Comparison of ENCODE assay signal across 9 mouse cellular contexts in the genomic region with DNA sequence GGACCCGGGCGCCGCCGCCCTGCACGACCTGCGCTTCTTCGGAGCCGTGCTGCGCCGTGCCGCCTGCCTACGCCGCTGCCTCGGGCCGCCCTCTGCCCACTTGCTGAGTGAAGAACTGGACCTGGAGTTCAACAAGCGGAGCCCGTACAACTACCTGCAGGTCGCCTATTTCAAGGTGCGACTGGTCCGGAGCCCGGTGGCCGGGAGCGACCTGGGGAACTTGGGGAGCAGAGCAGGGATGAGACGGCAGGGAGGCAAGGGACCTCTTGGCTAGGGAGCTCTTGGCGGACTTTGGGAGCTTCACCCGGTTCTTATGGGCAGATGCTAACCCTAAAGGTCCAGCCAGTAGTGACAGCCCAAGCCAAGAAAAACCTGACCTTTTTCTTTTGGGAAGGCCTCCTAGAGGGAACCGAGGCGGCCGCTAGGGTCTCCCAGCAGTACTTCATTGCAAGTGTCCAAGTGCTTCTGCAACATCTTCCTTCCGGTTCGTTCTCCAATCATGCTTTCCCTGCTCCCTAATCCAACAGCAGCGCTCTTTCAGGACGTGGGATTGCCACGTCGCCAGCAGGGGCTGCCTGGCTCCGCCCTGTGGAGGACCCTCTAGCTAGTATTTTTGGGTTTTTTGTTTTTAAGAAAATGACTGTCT. TPM values are rescaled to one million over a fixed set of nuclear protein-coding genes. Genes with fewer than 3 reads are reported as not detected.
DNase-seq lines count a peak whose midpoint lies in the region; ATAC-seq and TF ChIP-seq lines count a peak whose summit lies in the region.
"Had no signal": no experiment of that assay in that cellular context is flagged by ENCODE, and none has a peak within 500 bp of the region (broad histone marks: within the 10 kb centered on the region; RNA-seq: fewer than 3 reads in every experiment).

No protein-coding gene starts in this region.

- intact Hi-C loops in heart, postnatal 36 days (cut with DNase I) = loop anchor here (2.0 to 10.0 kb wide), 4 partner anchors 55 to 901 kb away; a partner anchor contains a TSS

- peak in 1 of 2 experiments; percentile 53; a peak in 1 of 4 replicates for TF ChIP-seq POLR2A in MEL (IDR thresholded peaks at IDR 0.05; ENCODE audit: control insufficient read depth in 1 of 2, insufficient read depth in 1 of 2, low read depth in 1 of 2, low read length in 2 of 2, poor library complexity in 1 of 2)
- TF ChIP-seq POLR2A in bone marrow, adult 2 months (IDR thresholded peaks at IDR 0.05; ENCODE audit: borderline replicate concordance, control insufficient read depth, low read depth, low read length) = no peak

- H3K9ac ChIP-seq in MEL (ENCODE audit: control insufficient read depth, low read depth, low read length, poor library complexity, severe bottlenecking) = peak overlapping the region; percentile 84
- H3K9ac ChIP-seq in forebrain, embryonic 12.5 days = peak overlapping the region; percentile 82
- H3K9ac ChIP-seq in lung, embryonic 15.5 days = peak overlapping the region; percentile 57

- no peaks in the 10 kb centered on the region for H3K9me3 ChIP-seq in MEL (replicated peaks; ENCODE audit: insufficient read depth, low read length)
- no peaks in the 10 kb centered on the region for H3K9me3 ChIP-seq in forebrain, embryonic 12.5 days
- no peaks in the 10 kb centered on the region for H3K9me3 ChIP-seq in lung, embryonic 15.5 days

- no peaks in the 10 kb centered on the region for H3K27me3 ChIP-seq in MEL (ENCODE audit: control insufficient read depth in 1 of 2, insufficient read depth in 2 of 2, low read length in 2 of 2)
- H3K27me3 ChIP-seq in forebrain, embryonic 12.5 days = peaks cover 5% of the 10 kb centered on the region
- no peaks in the 10 kb centered on the region for H3K27me3 ChIP-seq in lung, embryonic 15.5 days

- H3K79me2 ChIP-seq in MEL (ENCODE audit: control insufficient read depth, insufficient read depth, low read length, poor library complexity) = peaks cover 14% of the 10 kb centered on the region

- H3K4me2 ChIP-seq in forebrain, embryonic 12.5 days = peak overlapping the region; percentile 95
- H3K4me2 ChIP-seq in lung, embryonic 15.5 days = peak overlapping the region; percentile 72

- H3K4me3 ChIP-seq in MEL (ENCODE audit: control insufficient read depth in 1 of 2, insufficient read depth in 1 of 2, low read depth in 2 of 2, low read length in 2 of 2) = peak overlapping the region; percentile 88 to 92
- peak overlapping the region; percentile 74 for H3K4me3 ChIP-seq in bone marrow, adult 2 months (replicated peaks; ENCODE audit: control insufficient read depth, low read depth, low read length)
- peak overlapping the region; percentile 86 for H3K4me3 ChIP-seq in forebrain, embryonic 12.5 days (replicated peaks)
- H3K4me3 ChIP-seq in layer of hippocampus, adult 2 months = peak overlapping the region; percentile 77
- H3K4me3 ChIP-seq in lung, embryonic 15.5 days = peak overlapping the region; percentile 64

- peak in 1 of 3 experiments; percentile 2; a peak in 1 of 6 replicates for TF ChIP-seq CTCF in MEL (IDR thresholded peaks at IDR 0.05 in 2 of 3, conservative IDR thresholded peaks at IDR 0.05 in 1 of 3; ENCODE audit: control insufficient read depth in 1 of 3, insufficient read depth in 1 of 3, low read depth in 2 of 3, low read length in 3 of 3, poor library complexity in 1 of 3, severe bottlenecking in 1 of 3)
- TF ChIP-seq CTCF in bone marrow, adult 2 months (IDR thresholded peaks at IDR 0.05; ENCODE audit: control insufficient read depth, insufficient read depth, low read length) = no peak
- peak; percentile 68 for TF ChIP-seq CTCF in layer of hippocampus, adult 2 months (conservative IDR thresholded peaks at IDR 0.05)

- peak; percentile 83 for DNase-seq in MEL (ENCODE audit: low read depth, low spot score)
- peak; percentile 43 to 54 for DNase-seq in heart, postnatal 36 days
- DNase-seq in layer of hippocampus, adult 2 months (ENCODE audit: low spot score in 2 of 2) = peak; percentile 37 to 47
- peak; percentile 31 for DNase-seq in ovary, postnatal 14 days (ENCODE audit: low spot score)
- no peak for DNase-seq in T-cell, adult 2 months (ENCODE audit: low spot score)

- H3K27ac ChIP-seq in MEL (ENCODE audit: control insufficient read depth, low read depth, low read length) = no peak overlapping the region
- no peak overlapping the region; the same call in 1 of the 2 replicates for H3K27ac ChIP-seq in bone marrow, adult 2 months (ENCODE audit: control insufficient read depth, insufficient read depth, low read depth, low read length, poor library complexity)
- 0 out of 2 replicates have a peak overlapping the region, but pooled peaks have one; percentile 50 for H3K27ac ChIP-seq in forebrain, embryonic 12.5 days
- H3K27ac ChIP-seq in layer of hippocampus, adult 2 months = peak overlapping the region; percentile 86
- peak overlapping the region; percentile 77 for H3K27ac ChIP-seq in lung, embryonic 15.5 days

- TF ChIP-seq RAD21 in MEL (IDR thresholded peaks at IDR 0.05; ENCODE audit: low read depth, low read length) = no peak

- peaks cover 0 to 11% of the 10 kb centered on the region in 2 experiments; a peak in 2 of 4 replicates for H3K36me3 ChIP-seq in MEL (ENCODE audit: control insufficient read depth in 1 of 2, insufficient read depth in 2 of 2, low read length in 2 of 2)
- peaks cover 14% of the 10 kb centered on the region; the same call in 1 of the 2 replicates for H3K36me3 ChIP-seq in forebrain, embryonic 12.5 days (replicated peaks)
- H3K36me3 ChIP-seq in lung, embryonic 15.5 days = peaks cover 9% of the 10 kb centered on the region; the same call in 1 of the 2 replicates

- no peak for TF ChIP-seq EP300 in MEL (IDR thresholded peaks at IDR 0.05; ENCODE audit: low read depth in 1 of 2, low read length in 2 of 2)

- ATAC-seq in forebrain, embryonic 12.5 days (ENCODE audit: low FRiP score) = peak; percentile 15; the same call in 1 of the 2 replicates
- ATAC-seq in lung, embryonic 15.5 days (ENCODE audit: borderline replicate concordance, extremely low read depth, low FRiP score, low TSS enrichment) = peak; percentile 36

- WGBS in bone marrow, adult 2 months = 2% methylated on average over 36 of the region's 36 CpGs
- under 1% methylated on average over 36 of the region's 36 CpGs for WGBS in forebrain, embryonic 12.5 days
- WGBS in lung, embryonic 15.5 days = 1% methylated on average over 35 of the region's 36 CpGs

- peaks cover 3 to 4% of the 10 kb centered on the region in 2 experiments; a peak in 2 of 4 replicates for H3K4me1 ChIP-seq in MEL (ENCODE audit: control insufficient read depth in 1 of 2, insufficient read depth in 2 of 2, low read length in 2 of 2)
- H3K4me1 ChIP-seq in bone marrow, adult 2 months (ENCODE audit: control insufficient read depth, insufficient read depth, low read length) = no peaks in the 10 kb centered on the region; the same call in 1 of the 2 replicates
- peaks cover 24% of the 10 kb centered on the region for H3K4me1 ChIP-seq in forebrain, embryonic 12.5 days
- peaks cover 13% of the 10 kb centered on the region for H3K4me1 ChIP-seq in lung, embryonic 15.5 days

RNA-seq across cellular contexts. Expression of a gene that starts 0.7 kb away (rescaled TPM):
- total RNA-seq in MEL (2012; rRNA removed) = 12.9 and 15.7 TPM in 2 replicates
- polyA plus RNA-seq in MEL (2012; ENCODE audit: insufficient read depth in 1 of 2, insufficient read length in 2 of 2, low read depth in 1 of 2, low replicate concordance in 2 of 2, missing spikeins in 1 of 2) = 10 to 100 TPM in 1 of 2 experiments, not detected in 1; 30.2 TPM
- 3.7 and 7.0 TPM in 2 replicates for polyA plus RNA-seq in bone marrow, adult 2 months (2011; ENCODE audit: insufficient read depth, insufficient read length, low replicate concordance, missing spikeins)
- 10.3 and 15.7 TPM in 2 replicates for polyA plus RNA-seq in forebrain, embryonic 12.5 days (2016; fragmentation: Nextera tagmentation; extraction: Ambion mirVana)
- total RNA-seq in heart, postnatal 36 days (2021) = 10 to 100 TPM; 13.3 to 15.1 TPM
- total RNA-seq in layer of hippocampus, adult 2 months (2021) = 1 to 10 TPM; 9.6 to 9.9 TPM
- 38.0 and 38.4 TPM in 2 replicates for polyA plus RNA-seq in lung, embryonic 15.5 days (2015; fragmentation: Nextera tagmentation; extraction: Ambion mirVana)

RNA-seq across cellular contexts. Expression of a gene that starts 0.9 kb away (rescaled TPM):
- 12.3 and 12.8 TPM in 2 replicates for total RNA-seq in MEL (2012; rRNA removed)
- polyA plus RNA-seq in MEL (2012; ENCODE audit: insufficient read depth in 1 of 2, insufficient read length in 2 of 2, low read depth in 1 of 2, low replicate concordance in 2 of 2, missing spikeins in 1 of 2) = 10 to 100 TPM in 1 of 2 experiments, not detected in 1; 24.9 TPM
- polyA plus RNA-seq in bone marrow, adult 2 months (2011; ENCODE audit: insufficient read depth, insufficient read length, low replicate concordance, missing spikeins) = 2.4 and 5.0 TPM in 2 replicates
- polyA plus RNA-seq in forebrain, embryonic 12.5 days (2016; fragmentation: Nextera tagmentation; extraction: Ambion mirVana) = 36.2 and 37.8 TPM in 2 replicates
- 10 to 100 TPM; 22.2 to 24.5 TPM for total RNA-seq in heart, postnatal 36 days (2021)
- 10 to 100 TPM; 30.5 to 31.9 TPM for total RNA-seq in layer of hippocampus, adult 2 months (2021)
- polyA plus RNA-seq in lung, embryonic 15.5 days (2015; fragmentation: Nextera tagmentation; extraction: Ambion mirVana) = 34.4 and 40.8 TPM in 2 replicates

RNA-seq across cellular contexts. Expression of a gene that starts 15.4 kb away (rescaled TPM):
- not detected in 2 replicates for total RNA-seq in MEL (2012; rRNA removed)
- polyA plus RNA-seq in MEL (2012; ENCODE audit: insufficient read depth in 1 of 2, insufficient read length in 2 of 2, low read depth in 1 of 2, low replicate concordance in 2 of 2, missing spikeins in 1 of 2) = under 1 TPM in 1 of 2 experiments, not detected in 1; 0.07 TPM
- polyA plus RNA-seq in bone marrow, adult 2 months (2011; ENCODE audit: insufficient read depth, insufficient read length, low replicate concordance, missing spikeins) = not detected in 2 replicates
- not detected in 2 replicates for polyA plus RNA-seq in forebrain, embryonic 12.5 days (2016; fragmentation: Nextera tagmentation; extraction: Ambion mirVana)
- not detected for total RNA-seq in heart, postnatal 36 days (2021)
- total RNA-seq in layer of hippocampus, adult 2 months (2021) = under 1 TPM; 0.77 to 0.93 TPM
- polyA plus RNA-seq in lung, embryonic 15.5 days (2015; fragmentation: Nextera tagmentation; extraction: Ambion mirVana) = not detected in 2 replicates
- total RNA-seq: gastrocnemius, postnatal 36 days had no signal

RNA-seq across cellular contexts. Expression of a gene that starts 21.8 kb away (rescaled TPM):
- total RNA-seq in MEL (2012; rRNA removed) = not detected in 2 replicates
- not detected for polyA plus RNA-seq in MEL (2012; ENCODE audit: insufficient read depth in 1 of 2, insufficient read length in 2 of 2, low read depth in 1 of 2, low replicate concordance in 2 of 2, missing spikeins in 1 of 2)
- polyA plus RNA-seq in bone marrow, adult 2 months (2011; ENCODE audit: insufficient read depth, insufficient read length, low replicate concordance, missing spikeins) = 0.54 and 1.2 TPM in 2 replicates
- 0.18 and 0.59 TPM in 2 replicates for polyA plus RNA-seq in forebrain, embryonic 12.5 days (2016; fragmentation: Nextera tagmentation; extraction: Ambion mirVana)
- not detected for total RNA-seq in heart, postnatal 36 days (2021)
- under 1 TPM; 0.37 to 0.69 TPM for total RNA-seq in layer of hippocampus, adult 2 months (2021)
- not detected in 2 replicates for polyA plus RNA-seq in lung, embryonic 15.5 days (2015; fragmentation: Nextera tagmentation; extraction: Ambion mirVana)

RNA-seq across cellular contexts. Expression of a gene that starts 38.3 kb away (rescaled TPM):
- total RNA-seq in MEL (2012; rRNA removed) = 63.7 and 64.7 TPM in 2 replicates
- polyA plus RNA-seq in MEL (2012; ENCODE audit: insufficient read depth in 1 of 2, insufficient read length in 2 of 2, low read depth in 1 of 2, low replicate concordance in 2 of 2, missing spikeins in 1 of 2) = 100 to 1,000 TPM in 1 of 2 experiments, not detected in 1; 131 TPM
- polyA plus RNA-seq in bone marrow, adult 2 months (2011; ENCODE audit: insufficient read depth, insufficient read length, low replicate concordance, missing spikeins) = 46.6 and 64.0 TPM in 2 replicates
- polyA plus RNA-seq in forebrain, embryonic 12.5 days (2016; fragmentation: Nextera tagmentation; extraction: Ambion mirVana) = 156 and 162 TPM in 2 replicates
- 10 to 100 TPM; 19.0 to 19.6 TPM for total RNA-seq in heart, postnatal 36 days (2021)
- total RNA-seq in layer of hippocampus, adult 2 months (2021) = 10 to 100 TPM; 13.9 to 16.6 TPM
- 112 and 125 TPM in 2 replicates for polyA plus RNA-seq in lung, embryonic 15.5 days (2015; fragmentation: Nextera tagmentation; extraction: Ambion mirVana)

Comparison
In these comparisons a context has a peak if more than half of its experiments do, and no peak if none do; other contexts are left out.
1. H3K27ac ChIP-seq: peak in forebrain, embryonic 12.5 days (single experiment), layer of hippocampus, adult 2 months (single experiment) and lung, embryonic 15.5 days (single experiment); none in MEL (single experiment) and bone marrow, adult 2 months (single experiment).
2. Peak in every context shown above with its lines, with median percentiles within 50 percentile points of each other: H3K4me3 ChIP-seq and H3K9ac ChIP-seq.